Mouse (Mus musculus): ENCODE measurements around the gene Gm20388.

Gene Gm20388

DNA sequence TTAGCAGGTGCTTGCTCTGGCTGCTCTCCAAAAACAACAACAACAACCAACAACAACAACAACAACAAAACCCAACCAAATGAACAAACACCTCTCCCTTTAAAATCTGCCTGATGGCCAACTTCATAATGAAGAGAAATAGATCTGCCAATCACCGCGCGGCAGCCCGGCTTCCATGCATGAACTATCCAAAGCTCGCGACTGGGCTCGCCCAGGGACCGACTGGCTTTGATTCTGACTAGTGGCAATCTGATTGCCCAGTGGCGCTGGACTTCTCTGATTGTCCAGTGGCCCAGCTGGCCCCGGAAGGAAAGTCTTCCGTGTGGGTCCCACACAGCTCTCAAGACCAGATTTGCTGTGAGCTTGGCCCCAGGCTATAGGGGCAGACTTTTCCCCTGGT, 825.8 kb downstream of the Gm20388 start:
- DNase-seq (ENCODE audit: low spot score in 2 of 2): no peak

GRCm38 (mm10) chr8:120737166-120737565, 826.5 kb downstream of the Gm20388 start:
- DNase-seq (ENCODE audit: low spot score in 2 of 2): no peak

DNA sequence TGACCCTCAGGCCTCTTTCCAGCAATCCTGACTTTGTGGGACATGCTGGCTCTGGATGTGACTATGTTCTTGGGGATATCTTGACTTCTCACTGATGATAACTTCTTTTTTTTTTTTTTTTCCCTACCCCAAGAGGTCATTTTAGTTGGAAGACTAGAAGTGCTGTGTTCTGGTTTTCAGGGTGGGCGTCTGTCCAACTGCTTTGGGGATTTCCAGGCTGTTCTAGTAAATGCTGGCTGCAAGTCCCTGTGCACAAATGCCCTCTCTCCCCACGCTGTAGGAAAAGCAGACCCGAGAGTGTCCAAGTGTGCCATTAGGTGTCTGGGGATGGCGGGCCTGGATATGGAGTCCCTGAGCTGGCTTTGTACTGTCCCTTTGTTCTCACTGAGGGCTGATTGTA, 828.1 kb downstream of the Gm20388 start:
- no peak for DNase-seq (ENCODE audit: low spot score in 2 of 2)

GRCm38 (mm10) chr8:120739526-120739925, 828.9 kb downstream of the Gm20388 start:
- DNase-seq (ENCODE audit: low spot score in 2 of 2): no peak

GRCm38 (mm10) chr8:120740579-120740978, 829.9 kb downstream of the Gm20388 start:
- no peak for DNase-seq (ENCODE audit: low spot score in 2 of 2)

DNA sequence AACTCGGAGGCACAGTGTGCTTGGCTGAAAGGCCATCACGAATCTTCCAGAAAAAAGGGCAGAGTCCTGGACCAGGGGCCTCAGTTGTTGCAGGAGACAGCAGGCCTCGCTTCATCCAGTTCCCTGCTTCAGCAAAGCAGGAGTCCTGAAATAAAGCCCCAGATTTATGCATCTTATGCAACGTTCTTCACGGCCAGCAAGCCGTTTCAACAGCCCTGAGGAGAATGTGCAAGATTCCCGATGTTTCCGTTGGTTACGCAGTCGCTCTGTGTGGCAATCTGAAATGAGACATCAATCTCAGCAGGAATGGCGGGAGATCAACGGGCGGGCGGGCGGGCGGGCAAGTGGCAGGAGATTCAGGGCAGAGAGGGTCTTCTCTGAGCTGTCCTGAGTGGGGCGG, 830.4 kb downstream of the Gm20388 start:
- DNase-seq (ENCODE audit: low spot score in 2 of 2): no peak

DNA sequence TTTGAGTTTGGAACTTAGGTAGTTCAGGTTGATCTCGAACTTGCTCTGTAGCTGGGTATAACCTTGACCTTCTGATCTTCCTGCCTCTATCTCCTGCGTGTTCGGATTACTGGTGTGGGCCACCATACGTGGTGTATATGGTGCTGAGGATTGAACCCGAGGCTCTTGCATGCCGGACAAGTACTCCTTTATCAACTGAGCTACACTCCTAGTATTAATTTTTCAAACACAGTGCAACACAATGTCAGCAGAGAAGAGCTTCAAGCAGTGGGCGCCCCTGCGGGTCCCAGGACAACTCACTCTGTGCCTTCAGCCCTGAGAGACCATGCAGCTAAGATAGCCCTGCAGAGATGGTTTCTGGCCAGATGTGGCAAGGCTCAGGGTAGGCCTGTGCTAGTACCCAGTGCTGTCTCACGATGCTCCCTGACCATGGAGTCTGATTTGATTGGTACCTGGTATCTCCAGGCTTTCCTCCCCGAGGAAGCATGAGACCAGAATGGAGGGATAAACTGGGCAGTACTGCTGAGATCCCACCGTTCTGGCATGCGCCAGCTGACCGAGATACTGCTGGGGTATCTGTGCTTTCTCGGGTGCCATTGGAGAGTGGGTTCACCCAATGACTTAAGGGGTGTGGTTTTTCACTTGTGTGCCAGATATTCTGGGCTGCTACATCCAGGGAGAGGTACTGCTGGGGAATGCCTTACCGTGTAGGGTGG, 831.3 kb downstream of the Gm20388 start:
- no peak for DNase-seq (ENCODE audit: low spot score in 2 of 2)

DNA sequence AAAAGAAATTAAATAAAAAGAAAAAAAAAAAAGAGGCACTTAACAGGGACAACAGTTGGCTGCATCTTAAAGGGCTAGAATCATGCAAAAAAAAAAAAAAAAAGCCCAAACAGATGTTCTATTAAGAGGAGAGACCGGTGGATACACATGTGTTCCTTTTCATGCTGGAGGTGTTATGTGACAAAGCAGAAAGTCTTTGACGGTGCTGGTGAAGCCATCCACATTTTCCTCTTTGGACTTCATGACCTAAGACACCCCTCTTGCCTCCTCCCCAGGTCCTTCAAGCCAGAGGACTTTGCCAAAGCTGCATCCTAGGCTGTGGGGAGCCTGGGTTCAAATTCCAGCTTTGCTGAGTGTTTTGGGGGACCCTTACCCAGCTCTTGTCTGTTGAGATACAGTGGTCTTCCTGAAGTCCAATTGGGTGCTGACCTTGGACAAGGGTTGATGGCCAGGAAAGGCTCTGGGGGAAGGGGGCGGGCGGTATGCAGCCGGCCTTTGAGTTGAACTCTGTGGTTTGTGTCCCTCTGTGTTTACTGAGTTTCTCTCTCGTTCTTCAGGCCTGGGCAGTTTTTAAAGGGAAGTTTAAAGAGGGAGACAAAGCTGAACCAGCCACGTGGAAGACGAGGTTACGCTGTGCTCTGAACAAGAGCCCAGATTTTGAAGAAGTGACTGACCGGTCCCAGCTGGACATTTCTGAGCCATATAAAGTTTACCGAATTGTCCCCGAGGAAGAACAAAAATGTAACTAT, 832.7 kb downstream of the Gm20388 start:
- DNase-seq (ENCODE audit: low spot score in 2 of 2): no peak

- no peak for DNase-seq (ENCODE audit: low spot score in 2 of 2)
Measured at GRCm38 (mm10) chr8:120743898-120744290, 833.3 kb downstream of the Gm20388 start.

DNA sequence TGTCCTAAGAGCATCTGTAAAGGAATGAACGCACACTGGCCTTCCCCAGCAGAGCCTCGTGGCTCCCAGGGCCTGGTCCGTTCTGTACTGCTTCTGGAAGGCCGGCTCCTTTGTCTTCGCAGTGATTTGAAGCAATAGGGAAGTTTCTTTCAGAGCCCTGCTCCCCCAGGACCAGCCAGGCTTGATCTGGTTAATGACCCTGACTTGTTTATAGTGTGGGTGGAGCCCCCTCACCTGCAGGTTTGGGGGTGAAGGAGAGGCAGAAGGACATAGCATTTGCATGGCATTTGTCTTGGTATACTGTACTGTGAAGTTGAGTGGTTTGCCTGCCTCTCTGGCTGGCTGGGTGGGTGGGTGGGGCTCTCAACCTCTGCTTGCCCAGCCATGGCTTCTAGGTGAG, 833.8 kb downstream of the Gm20388 start:
- no peak for DNase-seq (ENCODE audit: low spot score in 2 of 2)

- no peak for DNase-seq (ENCODE audit: low spot score in 2 of 2)
Measured at GRCm38 (mm10) chr8:120745226-120745625, 834.6 kb downstream of the Gm20388 start.

- DNase-seq (ENCODE audit: low spot score in 2 of 2): no peak
Measured at GRCm38 (mm10) chr8:120746007-120746701, 835.5 kb downstream of the Gm20388 start.

DNA sequence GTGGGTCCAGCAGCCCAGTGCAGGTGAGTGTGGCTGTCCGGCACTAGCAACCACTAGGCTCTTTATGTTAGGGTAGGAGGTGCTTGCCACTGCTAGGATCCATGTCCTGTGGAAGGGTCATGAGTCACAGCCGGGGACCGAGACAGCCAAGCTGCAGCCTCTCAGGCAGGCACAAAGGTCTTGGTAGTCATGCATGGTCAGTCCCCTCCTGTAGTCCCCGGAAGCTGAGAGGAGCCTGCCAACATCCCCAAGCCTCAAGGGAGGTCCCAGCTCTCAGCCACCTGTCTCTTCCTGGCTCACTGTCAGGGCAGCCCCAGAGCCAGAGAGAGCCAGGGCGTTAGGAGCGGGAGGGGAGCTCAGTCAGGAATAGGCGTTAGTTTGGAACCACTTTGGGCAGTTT, 836.6 kb downstream of the Gm20388 start:
- no peak for DNase-seq (ENCODE audit: low spot score in 2 of 2)

GRCm38 (mm10) chr8:120750616-120751015, 840.0 kb downstream of the Gm20388 start:
- DNase-seq (ENCODE audit: low spot score in 2 of 2): no peak

- DNase-seq (ENCODE audit: low spot score in 2 of 2): no peak
Measured at GRCm38 (mm10) chr8:120751226-120752081, 840.8 kb downstream of the Gm20388 start.

DNA sequence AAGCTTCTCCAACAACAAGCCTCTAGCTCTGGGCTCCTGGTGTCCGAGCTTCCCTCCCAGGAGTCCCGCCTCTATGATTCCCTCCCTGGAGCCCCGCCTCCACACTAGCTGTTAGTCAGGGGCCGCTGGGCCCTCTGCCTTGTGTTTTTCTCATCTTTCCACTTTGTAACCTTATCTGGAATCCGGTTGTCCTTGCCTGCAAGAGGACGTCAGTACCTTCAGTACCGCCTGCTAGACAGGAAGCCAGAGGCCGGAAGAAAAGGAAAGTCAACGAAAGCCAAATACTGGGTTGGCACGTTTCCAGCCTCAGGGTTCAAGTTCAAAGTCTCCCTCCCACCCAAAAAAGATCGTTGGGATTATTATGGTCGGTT, 841.4 kb downstream of the Gm20388 start:
- DNase-seq (ENCODE audit: low spot score in 2 of 2): no peak

DNA sequence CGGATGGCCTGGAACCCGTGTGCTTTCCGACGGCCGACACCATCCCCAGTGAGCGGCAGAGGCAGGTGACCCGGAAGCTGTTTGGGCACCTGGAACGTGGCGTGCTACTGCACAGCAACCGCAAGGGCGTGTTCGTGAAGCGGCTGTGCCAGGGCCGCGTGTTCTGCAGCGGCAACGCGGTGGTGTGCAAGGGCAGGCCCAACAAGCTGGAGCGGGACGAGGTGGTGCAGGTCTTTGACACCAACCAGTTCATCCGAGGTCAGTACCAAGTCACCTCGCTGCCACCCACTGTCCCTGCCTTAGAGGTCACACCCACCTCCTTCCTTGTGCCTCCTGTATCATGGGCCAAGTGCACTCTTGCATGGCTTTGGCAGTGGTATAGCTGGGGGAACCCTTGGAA, 842.8 kb downstream of the Gm20388 start:
- DNase-seq (ENCODE audit: low spot score in 2 of 2): no peak

GRCm38 (mm10) chr8:120755306-120756297, 845.0 kb downstream of the Gm20388 start:
- no peak for DNase-seq (ENCODE audit: low spot score in 2 of 2)

DNA sequence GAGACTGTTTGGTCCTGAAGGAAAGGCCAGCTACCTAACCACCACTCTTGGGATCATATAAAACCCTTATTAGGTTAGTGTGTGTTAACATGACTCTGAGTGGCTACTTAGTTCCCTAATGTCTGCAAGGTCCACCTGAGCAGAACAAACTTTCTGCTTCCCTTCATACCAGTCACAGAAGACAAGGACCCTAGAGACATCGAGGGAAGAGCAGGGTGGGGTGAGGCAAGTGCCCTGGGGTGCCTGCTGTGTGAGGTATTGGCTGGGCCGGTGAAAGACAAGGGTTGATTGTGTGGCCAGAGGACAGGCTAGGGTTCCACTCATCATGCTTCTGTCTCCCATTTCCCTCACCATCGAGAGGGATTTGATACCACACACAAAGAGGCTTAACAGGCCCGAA, 847.4 kb downstream of the Gm20388 start:
- DNase-seq (ENCODE audit: low spot score in 2 of 2): no peak

GRCm38 (mm10) chr8:120759847-120760246, 849.2 kb downstream of the Gm20388 start:
- DNase-seq (ENCODE audit: low spot score in 2 of 2): no peak
